Mouse (Mus musculus) heart, adult 2 months (tissue): Measurements from ENCODE around the gene Cacna1c. TPM values are rescaled to one million over a fixed set of nuclear protein-coding genes. Genes with fewer than 3 reads are reported as not detected.

ENCODE experiments used
- DNase-seq, 2 experiments: peaks; one replicate each; pipeline ENCODE4 v3.0.0; 2021
- H3K27ac ChIP-seq: fragments of 200-600 bp; 2 replicates; pipeline ENCODE4 v1.8.1; 2022
- H3K27me3 ChIP-seq: fragments of 200-500 bp; 2 replicates; pipeline ENCODE4 v1.6.1; 2012; ENCODE audit warnings: mild to moderate bottlenecking, low read length, inconsistent platforms, mixed read lengths; ENCODE audit not compliant: control insufficient read depth, insufficient read depth
- H3K36me3 ChIP-seq: fragments of 200-500 bp; 2 replicates; pipeline ENCODE4 v1.6.1; 2012; ENCODE audit warnings: low read length, inconsistent platforms; ENCODE audit not compliant: control insufficient read depth, insufficient read depth
- H3K4me1 ChIP-seq: fragments of 200-500 bp; 2 replicates; pipeline ENCODE4 v1.6.1; 2011; ENCODE audit warnings: low read length; ENCODE audit not compliant: control insufficient read depth, insufficient read depth
- H3K4me3 ChIP-seq: fragments of 200-600 bp; 2 replicates; pipeline ENCODE4 v1.8.1; 2022
- H3K79me2 ChIP-seq: fragments of 200-500 bp; replicated peaks from 2 replicates; pipeline ENCODE4 v1.6.1; 2012; ENCODE audit warnings: mild to moderate bottlenecking, inconsistent platforms, low read length, moderate library complexity, mixed read lengths; ENCODE audit not compliant: control insufficient read depth, insufficient read depth
- H3K9ac ChIP-seq: fragments of 200-500 bp; 2 replicates; pipeline ENCODE4 v1.6.1; 2012; ENCODE audit warnings: low read depth, mild to moderate bottlenecking, control low read depth, inconsistent platforms, low read length, mixed read lengths
- CTCF ChIP-seq: fragments of 200-600 bp; IDR thresholded peaks from 2 replicates; pipeline ENCODE4 v1.8.1; 2022; ENCODE audit warnings: antibody characterized with exemption, mild to moderate bottlenecking, moderate library complexity
- EP300 ChIP-seq: fragments of 200-500 bp; IDR thresholded peaks from 2 replicates; pipeline ENCODE4 v1.6.1; 2011; ENCODE audit warnings: low read depth, low read length, control low read depth; ENCODE audit not compliant: insufficient read depth
- POLR2A ChIP-seq: fragments of 200-500 bp; IDR thresholded peaks from 2 replicates; pipeline ENCODE4 v1.6.1; 2011; ENCODE audit warnings: mild to moderate bottlenecking, low read depth, low read length, control low read depth; ENCODE audit not compliant: insufficient read depth
- whole genome bisulfite sequencing: fragments of 180-500 bp; shearing (Covaris S2); methylation state at CpG from one replicate; pipeline ENCODE4 v1.1.7; 2018; 5-methylcytosine and 5-hydroxymethylcytosine counted together
- intact Hi-C: fragments of 180-260 bp; cut with DNase I; formaldehyde crosslinking; loops from one replicate; pipeline ENCODE4 v1.15.1; 2025
- polyA plus RNA-seq: library from polyadenylated mRNA; depleted of rRNA; stranded (reverse); fragments of >200 nt; gene quantifications from 2 replicates; pipeline ENCODE4 v1.2.3, GENCODE M21; 2012
- total RNA-seq, 2 experiments: library from RNA; stranded (reverse); gene quantifications; 2 replicates each; pipeline ENCODE4 v1.2.3; 2021

Cacna1c gene
- total and polyA plus RNA-seq, 3 experiments = 56.8 to 228 (median 194) TPM

GRCm38 (mm10) chr6:118754439-118754838 lies 441.8 kb downstream of the Cacna1c start:
- intact Hi-C loops = no loop called here

DNA sequence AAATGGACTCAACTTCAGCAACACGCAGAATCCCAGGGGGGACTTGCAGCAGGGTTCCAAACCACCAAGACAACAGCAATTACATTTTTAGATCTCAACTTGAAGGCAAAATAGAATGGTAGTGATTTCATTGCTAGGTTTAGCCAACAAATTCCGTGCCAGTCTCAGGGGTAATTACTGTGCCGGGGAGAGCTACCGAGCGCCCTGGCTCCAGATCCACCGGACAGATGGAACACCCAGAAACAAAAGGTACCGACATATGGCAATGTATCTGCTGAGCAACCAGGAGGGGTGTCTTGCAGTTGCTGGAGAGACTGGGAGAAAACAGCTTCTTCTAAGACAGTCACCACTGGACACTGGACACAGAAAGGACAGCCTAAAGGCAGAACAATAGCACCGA lies 442.4 kb downstream of the Cacna1c start:
- Histone ChIP-seq H3K79me2 (no peaks in the 10 kb centered on the region), H3K27ac (no peak overlapping the region), H3K27me3 (no peaks in the 10 kb centered on the region), H3K9ac (no peak overlapping the region), H3K36me3 (no peaks in the 10 kb centered on the region), H3K4me3 (no peak overlapping the region), H3K4me1 (no peaks in the 10 kb centered on the region; the same call in 1 of the 2 replicates)
- DNase-seq = no peak
- intact Hi-C loops = no loop called here
- 71% methylated on average over 8 of the region's 8 CpGs for WGBS
- no peak for TF ChIP-seq CTCF

More at GRCm38 (mm10) chr6:118754439-118754838, 441.8 kb downstream of the Cacna1c start:
- Histone ChIP-seq H3K27me3 (no peaks in the 10 kb centered on the region), H3K27ac (no peak overlapping the region), H3K4me3 (no peak overlapping the region), H3K79me2 (no peaks in the 10 kb centered on the region), H3K9ac (no peak overlapping the region), H3K36me3 (no peaks in the 10 kb centered on the region), H3K4me1 (no peaks in the 10 kb centered on the region; the same call in 1 of the 2 replicates)
- 48% methylated on average over 3 of the region's 3 CpGs for WGBS
- DNase-seq = peak; percentile 36 to 41
- TF ChIP-seq EP300 (no peak), POLR2A (no peak), CTCF (no peak)

- no peaks in the 10 kb centered on the region for H3K36me3 ChIP-seq
- H3K4me3 ChIP-seq = no peak overlapping the region
- H3K27me3 ChIP-seq = no peaks in the 10 kb centered on the region
- no peaks in the 10 kb centered on the region for H3K79me2 ChIP-seq
- H3K9ac ChIP-seq = no peak overlapping the region
- 21% methylated on average over 5 of the region's 5 CpGs for WGBS
- H3K4me1 ChIP-seq = no peaks in the 10 kb centered on the region; the same call in 1 of the 2 replicates
- TF ChIP-seq POLR2A (no peak), EP300 (no peak), CTCF (no peak)
- intact Hi-C loops = no loop called here
- no peak overlapping the region for H3K27ac ChIP-seq
- DNase-seq = no peak
These were observed 443.2 kb downstream of the Cacna1c start for GRCm38 (mm10) chr6:118753064-118753463.

- WGBS = 90% methylated on average over 1 of the region's 1 CpGs
- Histone ChIP-seq H3K36me3 (no peaks in the 10 kb centered on the region), H3K9ac (no peak overlapping the region)
These were observed 446.9 kb downstream of the Cacna1c start for GRCm38 (mm10) chr6:118749285-118749684.

GRCm38 (mm10) chr6:118742701-118743100 lies 453.5 kb downstream of the Cacna1c start:
- WGBS = 91% methylated on average over 6 of the region's 6 CpGs
- TF ChIP-seq CTCF (no peak), EP300 (no peak), POLR2A (no peak)
- no peak for DNase-seq
- H3K4me3 ChIP-seq = no peak overlapping the region
- no peak overlapping the region for H3K9ac ChIP-seq
- no peaks in the 10 kb centered on the region for H3K4me1 ChIP-seq
- peaks cover 3% of the 10 kb centered on the region for H3K36me3 ChIP-seq
- no peak overlapping the region for H3K27ac ChIP-seq
- H3K27me3 ChIP-seq = no peaks in the 10 kb centered on the region
- H3K79me2 ChIP-seq = no peaks in the 10 kb centered on the region
- intact Hi-C loops = no loop called here

More at GRCm38 (mm10) chr6:118749285-118749684, 446.9 kb downstream of the Cacna1c start:
- no peak for TF ChIP-seq CTCF
- no peak for TF ChIP-seq POLR2A
- TF ChIP-seq EP300 = no peak
- intact Hi-C loops = no loop called here
- H3K4me3 ChIP-seq = no peak overlapping the region
- H3K27ac ChIP-seq = no peak overlapping the region
- H3K4me1 ChIP-seq = no peaks in the 10 kb centered on the region
- H3K79me2 ChIP-seq = no peaks in the 10 kb centered on the region
- no peaks in the 10 kb centered on the region for H3K27me3 ChIP-seq
- no peak for DNase-seq

DNA sequence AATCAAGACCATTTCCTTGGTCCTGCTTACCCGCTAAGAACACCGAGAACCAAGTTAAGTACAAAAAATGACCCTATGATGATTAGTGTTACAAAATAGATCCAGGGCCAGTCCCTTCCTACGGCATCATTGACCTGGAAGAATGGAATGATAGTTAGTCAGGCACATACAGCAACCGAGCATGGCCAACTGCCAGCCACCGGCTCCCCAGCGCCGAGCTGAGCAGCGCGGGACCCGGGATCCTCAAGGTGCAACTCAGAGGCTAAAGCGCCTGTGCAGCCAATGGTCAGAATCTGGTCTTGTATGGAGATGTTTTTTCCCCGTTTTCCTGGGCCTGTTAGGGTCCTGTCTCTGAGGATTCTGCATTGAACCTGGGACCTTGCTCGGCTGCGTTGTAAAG lies 454.4 kb downstream of the Cacna1c start:
- no peaks in the 10 kb centered on the region for H3K27me3 ChIP-seq
- H3K9ac ChIP-seq = no peak overlapping the region
- DNase-seq = no peak
- H3K27ac ChIP-seq = no peak overlapping the region
- H3K36me3 ChIP-seq = peaks cover 3% of the 10 kb centered on the region
- no peak overlapping the region for H3K4me3 ChIP-seq
- H3K79me2 ChIP-seq = no peaks in the 10 kb centered on the region
- no peaks in the 10 kb centered on the region for H3K4me1 ChIP-seq
- WGBS = 92% methylated on average over 14 of the region's 14 CpGs
- intact Hi-C loops = no loop called here
- TF ChIP-seq CTCF = no peak
- no peak for TF ChIP-seq POLR2A
- no peak for TF ChIP-seq EP300
